Mouse (Mus musculus): Measurements from ENCODE around the gene Itprip.

Gene Itprip

GRCm38 (mm10) chr19:47915251-47915650 lies 3.8 kb downstream of the Itprip start:
- no peak for ATAC-seq (ENCODE audit: low TSS enrichment)

GRCm38 (mm10) chr19:47914191-47914590 lies 4.9 kb downstream of the Itprip start:
- ATAC-seq (ENCODE audit: low TSS enrichment), result no peak

GRCm38 (mm10) chr19:47913344-47913743 lies 5.8 kb downstream of the Itprip start:
- ATAC-seq (ENCODE audit: low TSS enrichment), result no peak

- ATAC-seq (ENCODE audit: low TSS enrichment), result no peak
Observed at GRCm38 (mm10) chr19:47910751-47911150, 8.3 kb downstream of the Itprip start.

- ATAC-seq (ENCODE audit: low TSS enrichment), result no peak
Observed at GRCm38 (mm10) chr19:47910117-47910618, 8.9 kb downstream of the Itprip start.

GRCm38 (mm10) chr19:47909387-47910116 lies 9.5 kb downstream of the Itprip start:
- peak; percentile 27; the same call in 1 of the 2 replicates for ATAC-seq (ENCODE audit: low TSS enrichment)

GRCm38 (mm10) chr19:47908961-47909371 lies 10.1 kb downstream of the Itprip start:
- no peak for ATAC-seq (ENCODE audit: low TSS enrichment)

- no peak for ATAC-seq (ENCODE audit: low TSS enrichment)
Observed at GRCm38 (mm10) chr19:47907596-47907995, 11.5 kb downstream of the Itprip start.

- no peak for ATAC-seq (ENCODE audit: low TSS enrichment)
Observed at GRCm38 (mm10) chr19:47905603-47906002, 13.5 kb downstream of the Itprip start.

- ATAC-seq (ENCODE audit: low TSS enrichment), result no peak
Observed at GRCm38 (mm10) chr19:47905081-47905480, 14.0 kb downstream of the Itprip start.

GRCm38 (mm10) chr19:47903679-47904078 lies 15.4 kb downstream of the Itprip start:
- ATAC-seq (ENCODE audit: low TSS enrichment), result no peak

GRCm38 (mm10) chr19:47902316-47903201 lies 16.5 kb downstream of the Itprip start:
- no peak for ATAC-seq (ENCODE audit: low TSS enrichment)

- no peak for ATAC-seq (ENCODE audit: low TSS enrichment)
Observed at GRCm38 (mm10) chr19:47900558-47900957, 18.5 kb downstream of the Itprip start.

- ATAC-seq (ENCODE audit: low TSS enrichment), result no peak
Observed at GRCm38 (mm10) chr19:47900012-47900411, 19.1 kb downstream of the Itprip start.

- no peak for ATAC-seq (ENCODE audit: low TSS enrichment)
Observed at GRCm38 (mm10) chr19:47898472-47899079, 20.5 kb downstream of the Itprip start.

GRCm38 (mm10) chr19:47893092-47893491 lies 26.0 kb downstream of the Itprip start:
- ATAC-seq (ENCODE audit: low TSS enrichment), result no peak

GRCm38 (mm10) chr19:47891562-47892312 lies 27.4 kb downstream of the Itprip start:
- ATAC-seq (ENCODE audit: low TSS enrichment), result no peak

- no peak for ATAC-seq (ENCODE audit: low TSS enrichment)
Observed at GRCm38 (mm10) chr19:47890489-47891130, 28.5 kb downstream of the Itprip start.

- no peak for ATAC-seq (ENCODE audit: low TSS enrichment)
Observed at GRCm38 (mm10) chr19:47888037-47888436, 31.1 kb downstream of the Itprip start.

- ATAC-seq (ENCODE audit: low TSS enrichment), result no peak
Observed at GRCm38 (mm10) chr19:47887417-47887816, 31.7 kb downstream of the Itprip start.

- ATAC-seq (ENCODE audit: low TSS enrichment), result no peak
Observed at GRCm38 (mm10) chr19:47886617-47887016, 32.5 kb downstream of the Itprip start.
